Mouse (Mus musculus) brain, adult 2 months (tissue): ENCODE measurements at regions not wholly inside any gene's neighbourhood (a gene's known extent, or its start where the extent isn't known, plus 50 kb on each side); places are given as distances from the start of the nearest gene placed in this dataset.

ENCODE experiments used
- DNase-seq: peaks from one replicate; pipeline ENCODE4 v3.0.0; 2011; ENCODE audit warnings: low read depth, low spot score

DNA sequence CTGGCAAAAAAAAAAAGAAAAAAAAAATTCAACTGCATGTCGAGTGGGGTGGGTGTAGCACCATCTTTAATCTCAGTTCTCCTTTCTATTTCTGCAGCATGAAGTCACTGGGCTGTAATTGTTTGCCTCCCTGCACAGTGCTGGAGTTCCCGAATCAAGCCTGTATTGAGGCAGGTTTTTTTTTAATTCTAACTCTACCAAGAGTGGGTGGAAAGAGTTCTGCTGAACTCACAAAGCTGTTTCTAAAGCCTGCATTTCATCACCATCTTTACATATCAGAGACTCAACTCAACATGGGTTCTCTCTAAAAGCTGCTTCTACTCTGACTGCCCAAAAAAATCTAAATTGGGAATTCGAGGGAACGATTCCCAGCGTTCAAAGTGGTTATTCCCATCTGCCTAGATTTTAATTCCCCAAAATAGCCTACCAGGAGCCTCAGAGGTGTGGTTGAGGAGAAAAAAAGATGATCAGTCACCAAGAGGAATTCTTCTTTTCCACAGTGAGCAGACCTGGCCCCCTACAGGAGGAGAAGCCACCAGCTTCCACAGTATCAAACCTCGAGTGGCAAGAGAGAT is 160.4 kb upstream of the Cdh5 start:
- DNase-seq = peak; percentile 85

DNA sequence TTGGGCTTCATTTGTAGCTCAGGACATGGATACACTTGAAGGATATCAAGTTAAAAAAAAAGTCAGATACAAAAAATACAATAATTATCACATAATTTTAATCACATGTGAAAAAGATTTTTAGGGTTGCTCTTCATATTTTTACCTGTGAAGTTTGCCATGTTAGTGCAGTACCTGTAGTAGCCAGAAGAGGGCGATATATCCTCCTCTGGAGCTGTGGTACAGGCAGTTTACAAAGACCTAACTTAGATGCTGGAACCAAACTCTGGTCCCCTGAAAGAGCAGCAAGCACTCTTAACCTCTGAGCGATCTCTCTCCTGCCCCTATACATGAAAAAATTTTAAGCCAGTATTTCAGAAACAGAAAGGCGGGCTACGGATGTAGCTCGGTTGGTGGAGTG is 153.0 kb upstream of the Cdh5 start:
- DNase-seq = no peak

DNA sequence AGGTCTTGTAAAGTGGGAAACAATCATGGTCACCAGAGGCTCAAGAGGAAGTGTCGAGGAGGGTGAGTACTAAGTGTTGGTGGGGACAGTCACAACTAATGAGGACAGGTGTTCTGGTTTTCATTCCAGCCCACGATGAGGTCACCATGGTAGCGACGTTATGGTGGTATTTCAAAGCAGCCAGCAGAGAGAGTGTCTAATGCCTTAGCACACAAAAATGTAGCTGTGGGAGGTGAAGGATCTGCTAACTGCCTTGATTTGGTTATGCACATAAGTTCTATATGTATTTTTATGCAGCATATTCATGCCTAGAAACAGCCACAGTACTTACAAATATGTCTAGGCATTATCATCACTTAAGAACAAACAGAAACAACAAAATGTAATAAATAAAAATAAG is 151.0 kb upstream of the Cdh5 start:
- DNase-seq = peak; percentile 57

DNA sequence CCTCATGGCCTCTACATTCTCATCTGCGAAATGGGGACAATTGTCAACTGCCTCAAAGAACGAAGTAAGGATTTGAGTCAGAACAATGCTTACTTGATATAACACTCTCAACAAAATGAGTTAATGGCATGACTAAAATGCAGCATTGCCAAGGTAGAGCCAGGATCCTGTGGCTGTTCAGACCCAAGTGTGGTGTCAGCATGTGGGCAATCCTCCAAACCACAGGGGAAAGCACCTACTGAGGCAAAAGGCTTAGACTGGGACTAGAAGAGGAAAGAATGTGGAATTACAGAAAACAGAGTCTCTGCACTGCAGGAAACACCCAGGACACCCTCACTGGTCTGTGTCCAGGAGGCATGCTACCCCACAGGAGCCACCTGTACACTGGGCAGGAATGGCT is 147.8 kb upstream of the Cdh5 start:
- DNase-seq = no peak

DNA sequence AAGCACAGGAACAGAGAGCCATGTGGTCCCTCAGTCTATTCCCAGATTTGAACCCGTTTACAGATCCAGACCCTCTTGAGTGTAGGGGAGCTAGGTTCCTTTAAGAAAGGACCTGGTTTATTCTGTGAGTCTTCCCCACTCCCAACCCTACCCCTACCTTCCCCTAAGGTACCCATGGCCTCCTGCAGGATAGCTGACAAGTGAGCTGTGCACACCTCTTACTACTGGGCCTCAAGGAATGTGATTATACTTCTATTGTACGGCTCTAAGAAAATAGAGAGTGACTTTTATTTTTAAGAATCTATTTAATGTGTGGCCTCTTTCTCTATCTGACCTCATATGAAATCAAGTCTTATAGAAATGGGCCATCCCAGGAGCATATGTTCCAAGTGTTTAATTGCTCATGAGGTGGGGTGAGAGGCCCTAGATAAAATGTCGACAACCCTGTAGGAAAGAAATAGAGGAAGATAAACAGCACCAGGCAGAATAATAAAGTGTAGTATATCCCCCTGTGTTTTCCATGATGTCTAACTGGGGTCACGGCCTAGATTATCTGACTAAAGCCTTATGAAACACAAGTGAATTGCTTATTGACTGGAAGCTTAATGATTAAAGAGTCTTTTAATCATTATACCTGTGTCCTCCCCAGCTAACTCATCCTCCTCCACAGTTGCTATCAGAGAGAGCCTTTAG is 145.7 kb upstream of the Cdh5 start:
- DNase-seq = no peak

DNA sequence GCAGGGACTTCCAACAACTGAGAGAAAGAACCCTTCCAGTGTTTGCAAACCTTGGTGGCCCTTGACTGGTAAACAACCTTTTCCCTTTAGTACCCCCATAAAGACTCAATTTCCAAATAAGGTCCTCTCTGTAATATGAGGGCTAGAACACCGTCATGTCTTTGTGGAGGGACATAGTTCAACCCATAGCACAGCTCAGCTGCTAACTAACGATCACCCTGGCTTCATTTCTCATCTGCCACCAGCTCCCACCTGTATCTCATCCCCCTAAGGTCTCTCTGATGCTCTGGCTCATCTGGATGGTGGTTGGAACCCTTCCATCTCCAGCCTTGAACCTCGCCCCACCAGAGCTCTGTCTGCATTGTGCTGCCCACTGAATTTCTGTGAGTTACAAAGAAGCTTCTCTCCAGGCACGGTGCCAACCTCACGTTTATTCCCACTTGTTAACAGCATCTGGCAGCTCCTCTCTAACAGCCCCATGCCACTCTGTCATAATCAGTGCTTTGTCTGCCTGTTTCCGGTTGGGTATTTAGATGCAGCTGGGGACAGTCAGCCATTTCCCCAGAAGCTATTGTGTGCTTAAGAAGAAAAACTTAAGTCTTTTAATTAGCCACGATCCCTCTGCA is 137.0 kb upstream of the Cdh5 start:
- DNase-seq = peak; percentile 40

DNA sequence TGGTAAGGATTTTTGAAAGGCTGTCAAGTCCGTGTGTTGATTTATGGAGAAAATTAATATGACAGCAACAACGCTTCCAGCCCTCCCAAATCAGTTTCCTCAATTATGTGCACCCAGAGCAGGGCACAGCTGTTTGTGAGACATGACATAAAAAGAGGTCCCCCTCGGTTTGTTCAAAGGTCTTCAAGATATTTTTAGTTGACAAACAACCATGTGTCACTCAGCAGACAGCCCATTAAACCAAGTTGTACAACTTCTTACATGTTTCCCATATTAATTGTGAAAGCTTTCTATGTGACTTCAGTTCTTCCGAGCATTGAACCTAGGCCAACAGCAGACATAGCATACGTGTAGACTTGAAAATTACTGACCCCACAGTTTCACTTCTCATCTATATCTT is 131.5 kb upstream of the Cdh5 start:
- DNase-seq = no peak

DNA sequence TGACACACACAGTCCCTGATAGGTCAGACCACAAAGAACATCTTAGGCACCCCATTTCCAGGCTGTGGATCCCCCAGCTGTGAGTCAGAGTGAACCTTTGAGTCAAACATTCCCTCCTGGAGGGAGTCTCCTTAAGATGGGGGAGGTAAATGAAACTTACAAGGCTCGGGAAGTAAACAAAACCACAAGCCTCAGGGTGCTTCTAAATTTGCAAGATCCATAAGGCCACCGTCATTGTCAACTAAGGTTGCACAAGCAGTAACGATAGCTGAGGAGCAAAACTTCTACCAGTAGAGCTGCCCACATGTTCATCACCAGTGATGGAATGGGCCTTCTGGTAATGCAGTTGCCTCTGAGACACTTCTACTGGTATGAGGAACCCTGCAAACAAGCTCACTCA is 130.9 kb upstream of the Cdh5 start:
- DNase-seq = no peak

DNA sequence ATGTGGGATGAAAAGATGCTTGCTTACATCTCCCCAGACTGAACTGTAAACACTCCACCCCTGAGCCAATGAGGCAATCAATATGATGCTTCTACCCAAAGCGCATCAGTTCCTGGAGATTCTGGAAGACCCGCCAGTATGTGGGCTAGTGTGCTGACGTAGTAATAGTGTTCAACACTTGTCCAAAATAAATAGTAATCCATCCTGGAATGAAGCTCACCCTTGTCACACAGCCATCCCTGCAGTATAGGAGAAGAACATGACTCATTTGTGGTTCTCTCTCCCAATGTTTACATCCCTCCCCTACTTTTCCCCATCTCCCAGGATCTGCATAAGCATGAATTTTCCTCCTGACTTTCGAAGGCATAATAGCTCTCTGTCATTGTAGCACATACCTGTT is 130.5 kb upstream of the Cdh5 start:
- no peak for DNase-seq

DNA sequence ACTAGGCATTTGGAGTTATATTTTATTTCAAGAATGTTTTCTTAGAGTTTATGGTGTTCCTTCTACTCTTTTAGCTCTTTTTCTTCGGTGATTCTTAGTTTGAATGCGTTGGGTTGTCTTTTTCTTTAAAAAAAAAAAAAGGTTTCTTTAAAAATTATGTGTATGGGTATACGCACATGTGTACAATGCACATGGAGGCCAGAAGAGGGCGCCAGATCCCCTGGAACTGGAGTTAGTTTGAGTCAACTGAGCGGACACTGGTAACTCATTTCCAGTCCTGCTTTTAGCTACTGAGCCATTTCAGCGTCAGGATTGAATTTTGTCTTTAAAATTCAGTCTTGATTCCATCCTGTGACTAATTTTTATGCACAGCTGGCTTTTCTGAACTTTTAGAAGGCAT is 124.9 kb upstream of the Cdh5 start:
- DNase-seq = no peak

DNA sequence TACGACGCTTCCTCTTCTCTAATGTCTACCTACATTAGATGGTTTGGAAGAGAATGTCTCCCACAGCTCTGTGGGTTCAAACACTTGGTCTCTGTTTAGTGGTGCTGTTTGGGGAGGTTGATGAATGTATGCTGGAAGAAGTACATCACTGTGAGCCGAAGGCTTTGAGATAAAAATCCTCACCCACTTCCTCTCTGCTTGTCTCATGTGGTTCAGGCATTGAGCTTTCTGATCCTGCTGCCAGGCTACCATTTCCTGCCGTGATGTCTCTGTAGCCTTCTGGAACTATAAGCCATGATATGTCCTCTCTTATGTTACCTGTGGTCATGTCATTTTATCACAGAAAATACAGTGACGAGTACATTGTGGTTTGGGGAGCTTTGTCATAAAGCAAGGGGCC is 122.5 kb upstream of the Cdh5 start:
- DNase-seq = no peak

DNA sequence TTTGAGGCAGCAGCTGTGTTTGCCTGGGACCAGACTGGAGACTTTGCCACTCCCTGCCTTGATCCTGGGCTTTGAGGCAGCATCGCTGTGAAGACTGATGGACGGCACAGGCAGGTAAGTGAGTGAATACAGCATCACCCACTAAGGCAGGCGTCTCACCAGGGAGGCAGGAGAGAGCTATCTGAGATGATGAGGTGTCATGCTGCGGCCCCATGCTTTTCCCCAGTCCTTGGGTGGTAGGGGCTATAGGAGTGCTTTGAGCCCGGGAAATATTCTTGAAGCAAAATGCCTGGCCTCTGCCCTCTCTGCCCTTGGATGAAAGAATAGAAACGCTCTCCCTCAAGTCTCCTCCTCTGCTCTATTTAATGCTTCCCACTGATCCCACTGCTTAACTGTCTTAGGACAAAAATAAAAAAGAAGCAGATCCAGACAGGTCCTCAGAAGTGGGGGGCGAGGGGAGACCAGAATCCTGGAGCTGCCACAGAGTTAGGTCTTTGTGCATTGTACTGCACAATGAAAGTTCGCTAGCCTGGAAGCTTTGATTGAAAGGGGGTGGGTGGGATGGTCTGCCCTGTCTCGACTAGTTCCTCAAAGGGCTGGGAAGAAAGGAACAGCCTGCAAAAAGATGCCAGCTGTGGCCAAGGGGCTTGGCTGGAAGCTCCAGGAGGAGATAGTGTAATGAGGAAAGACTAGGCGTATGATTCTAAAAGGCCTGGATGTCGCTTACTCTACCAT is 117.4 kb upstream of the Cdh5 start:
- no peak for DNase-seq

DNA sequence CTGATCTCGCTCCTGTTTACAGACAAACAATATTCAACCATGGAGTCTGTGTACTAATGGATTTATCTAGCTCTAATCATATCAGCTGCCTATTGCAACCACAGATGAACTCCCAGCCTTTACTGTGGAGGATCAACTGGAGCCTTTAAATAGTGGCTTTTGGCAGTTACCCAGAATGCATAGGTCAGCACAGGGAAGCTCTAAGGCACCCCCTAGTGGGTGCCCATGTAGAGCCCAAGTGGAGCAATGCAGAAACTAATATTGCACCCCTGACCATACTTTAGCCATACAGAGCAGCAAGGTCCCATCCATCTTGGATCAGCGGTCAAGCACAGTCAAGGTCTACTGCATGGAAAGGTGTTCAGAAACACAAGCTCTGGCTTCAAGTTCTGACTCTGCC is 115.8 kb upstream of the Cdh5 start:
- no peak for DNase-seq

DNA sequence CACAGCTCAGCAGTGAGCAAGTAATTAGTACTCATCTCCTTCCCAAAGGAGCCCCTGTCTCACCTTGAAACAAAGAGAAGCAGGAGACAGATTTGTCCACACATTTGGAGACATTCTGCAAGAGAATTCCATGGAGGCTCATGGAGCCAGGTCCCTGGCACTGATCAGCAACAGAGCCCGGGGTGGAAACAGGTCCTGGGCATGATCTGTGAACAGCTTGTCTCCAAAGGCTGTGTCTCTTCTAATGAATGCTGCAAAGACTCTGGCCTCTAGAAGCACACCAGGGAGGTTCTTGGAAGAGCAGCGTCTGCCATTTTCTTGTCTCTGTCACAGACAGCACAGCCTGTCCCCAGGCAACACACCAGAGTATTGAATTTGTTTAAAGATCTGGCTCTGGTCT is 107.5 kb upstream of the Cdh5 start:
- peak; percentile 8 for DNase-seq

DNA sequence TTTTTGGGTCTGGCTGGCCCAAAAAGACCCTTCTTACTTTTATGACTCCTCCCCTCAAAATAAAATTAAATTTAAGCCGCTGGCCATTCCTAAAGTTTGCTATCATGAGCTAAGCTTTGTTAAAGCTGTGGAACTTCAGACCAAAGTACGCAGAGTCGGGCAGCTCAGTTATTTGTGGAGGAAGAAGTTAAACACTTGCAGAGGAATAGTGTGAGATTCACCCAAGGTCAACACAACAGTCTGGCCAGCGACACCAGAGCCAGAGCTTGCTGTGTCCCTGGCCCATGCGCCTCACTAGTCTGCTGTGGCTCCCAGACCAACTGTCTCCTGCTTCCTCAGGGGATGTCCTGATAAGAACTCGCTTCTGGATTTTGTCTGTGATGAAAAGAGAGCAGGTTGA is 103.3 kb upstream of the Cdh5 start:
- peak; percentile 36 for DNase-seq

DNA sequence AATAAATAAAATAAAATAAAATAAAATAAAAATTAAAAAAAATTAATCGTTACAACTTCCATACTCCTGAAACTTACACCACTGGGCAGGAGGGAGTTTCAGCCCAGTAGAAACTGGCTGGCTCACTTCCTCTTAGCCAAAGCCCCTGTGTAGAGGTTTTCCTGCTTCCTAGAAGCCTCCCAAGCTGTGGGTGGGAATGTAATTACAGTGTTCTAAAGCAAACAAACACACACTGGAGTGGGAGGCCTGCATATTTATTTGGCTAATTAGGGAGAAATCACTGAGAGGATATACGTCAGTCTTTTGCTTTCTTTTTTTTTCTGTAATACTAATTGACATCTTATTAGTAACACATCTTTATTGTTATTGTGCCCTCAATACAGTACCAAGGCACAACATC is 94.2 kb upstream of the Cdh5 start:
- peak; percentile 20 for DNase-seq

DNA sequence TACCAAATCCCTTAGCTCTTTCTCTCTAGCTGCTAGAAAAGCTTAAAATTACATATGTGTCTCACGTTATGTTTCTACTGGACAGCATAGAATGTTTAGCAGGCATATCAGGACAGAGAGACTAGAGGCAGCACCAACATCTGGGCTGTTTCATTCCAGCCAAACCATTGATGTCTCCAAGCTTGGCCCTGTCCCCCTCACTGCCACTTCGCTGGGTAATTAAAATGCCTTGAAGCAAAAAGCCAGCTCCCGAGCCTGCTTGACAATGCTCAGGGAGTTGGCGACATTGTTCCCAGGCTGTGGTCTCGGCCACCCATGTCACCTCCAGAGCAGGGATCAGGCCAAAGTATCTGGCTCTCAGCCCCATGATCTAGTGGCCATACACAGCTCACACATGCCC is 92.7 kb upstream of the Cdh5 start:
- DNase-seq = no peak

DNA sequence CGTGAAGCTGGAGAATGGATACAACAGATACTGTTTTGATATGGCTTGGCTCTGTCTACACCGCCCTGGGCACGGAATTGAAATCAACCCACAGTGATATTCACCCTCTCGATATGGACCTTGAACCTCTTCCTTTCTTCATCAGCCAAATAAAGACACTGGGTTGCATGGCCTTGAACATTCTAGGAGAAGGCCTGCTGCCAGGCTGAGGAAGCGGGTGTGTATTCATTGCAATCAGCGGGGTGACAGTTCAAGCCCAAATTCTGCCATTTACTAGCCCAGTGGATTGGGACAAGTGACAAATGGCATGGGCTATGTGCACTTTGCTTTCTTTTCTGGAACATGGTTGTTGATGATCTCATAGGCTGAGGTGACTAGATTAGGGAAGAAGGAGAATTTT is 92.1 kb upstream of the Cdh5 start:
- no peak for DNase-seq

DNA sequence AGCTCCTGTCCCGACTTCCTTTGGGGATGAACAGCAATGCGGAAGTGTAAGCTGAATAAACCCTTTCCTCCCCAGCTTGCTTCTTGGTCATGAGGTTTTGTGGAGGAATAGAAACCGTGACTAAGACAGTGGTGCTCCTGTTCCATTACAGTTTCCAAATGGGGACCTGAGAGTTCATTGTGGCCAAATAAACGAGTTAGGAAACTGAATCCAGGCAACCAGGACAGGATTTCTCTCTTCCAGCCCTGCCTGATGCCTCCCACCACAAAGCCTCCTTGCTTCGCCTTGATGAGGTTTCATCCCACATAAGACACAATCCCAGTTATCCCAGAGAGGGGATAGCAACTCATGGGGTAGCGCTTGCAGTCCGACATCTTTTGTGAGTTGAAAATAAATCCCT is 79.2 kb upstream of the Cdh5 start:
- DNase-seq = no peak

DNA sequence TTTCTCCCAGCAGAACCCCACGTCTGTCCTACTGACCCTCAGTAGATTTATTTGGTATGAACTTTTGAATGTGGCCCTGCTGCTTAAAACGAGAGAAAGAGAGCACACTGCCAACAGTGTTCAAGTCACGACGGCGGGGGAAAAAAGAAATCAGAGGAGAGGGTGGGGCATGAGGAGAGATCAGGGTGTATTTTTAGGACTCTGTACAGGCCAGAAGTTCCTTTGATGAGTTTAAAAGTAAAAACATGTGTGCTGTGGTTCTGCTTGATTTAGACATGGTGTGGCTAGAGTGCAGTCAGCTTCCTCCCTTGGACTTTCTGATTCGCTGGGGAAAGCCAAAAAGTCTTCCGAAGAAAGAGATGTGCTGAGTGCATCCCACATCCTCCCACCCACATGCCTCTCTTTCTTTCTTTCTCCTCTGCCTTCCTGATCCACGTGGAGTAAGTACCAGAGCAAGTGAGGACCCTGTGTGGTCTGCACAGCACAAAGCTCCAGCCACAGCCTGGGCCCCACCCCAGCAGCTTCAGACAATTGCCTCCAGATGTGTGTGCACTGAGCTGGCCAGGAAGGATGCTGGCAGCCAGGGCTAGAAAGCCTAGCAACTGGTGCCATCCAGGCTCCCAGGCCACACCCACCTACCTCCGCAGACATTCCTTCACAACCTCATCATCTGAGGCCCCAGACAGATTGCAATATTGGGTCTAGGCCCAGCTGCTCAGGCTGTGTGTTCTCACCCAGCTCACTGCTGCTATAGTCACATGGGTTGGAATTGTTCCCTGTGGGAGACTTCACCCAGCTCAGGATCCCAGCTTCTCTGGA is 78.5 kb upstream of the Cdh5 start:
- DNase-seq = peak; percentile 81

DNA sequence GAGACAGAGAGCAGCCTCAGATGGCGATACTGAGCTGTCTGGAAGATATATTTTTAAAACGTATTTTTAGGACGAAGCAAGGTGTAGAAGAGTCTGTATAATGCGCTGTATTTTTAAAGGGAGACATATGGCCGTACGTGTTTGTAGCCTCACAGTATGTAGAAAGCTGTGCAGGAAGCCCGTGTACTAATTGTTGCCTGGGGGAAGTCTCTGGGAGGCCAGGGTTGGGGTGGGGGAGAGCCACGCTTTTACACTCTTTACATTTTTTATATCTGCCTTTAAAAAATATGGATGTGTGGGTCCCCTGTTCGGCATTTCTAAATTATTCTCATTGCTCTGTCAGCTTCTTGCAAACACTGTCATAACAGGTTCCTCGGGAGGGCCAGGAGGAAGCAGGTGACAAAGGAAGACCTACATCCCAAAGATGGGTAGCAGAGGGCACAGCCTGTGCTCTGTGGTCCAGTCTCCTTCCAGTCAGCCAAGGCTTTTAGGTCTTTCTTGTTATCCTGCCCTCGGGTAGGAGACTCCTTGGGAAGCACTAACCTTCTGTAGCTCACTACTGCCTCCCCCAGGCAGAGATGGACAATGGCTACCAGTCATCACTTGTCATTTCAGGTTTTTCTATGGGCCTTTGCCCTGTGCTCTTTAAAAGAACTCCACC is 74.1 kb upstream of the Cdh5 start:
- peak; percentile 78 for DNase-seq
